In genomic region chrX:85566256-85566655, GRCm38 (mm10) we compare ENCODE assay signal across 24 mouse cellular contexts.
"Had no signal": no experiment of that assay in that cellular context is flagged by ENCODE, and none has a peak within 500 bp of the region (broad histone marks: within the 10 kb centered on the region; RNA-seq: fewer than 3 reads in every experiment).

No protein-coding gene starts in this region.

- H3K36me3 ChIP-seq: heart, embryonic 10.5 days; heart, embryonic 12.5 days; hindbrain, embryonic 13.5 days; hindbrain, embryonic 15.5 days; kidney, embryonic 15.5 days; limb, embryonic 13.5 days; limb, embryonic 15.5 days; liver, embryonic 12.5 days had no signal

- H3K4me3 ChIP-seq: gastrocnemius, adult 2 months; heart, embryonic 10.5 days; heart, embryonic 12.5 days; hindbrain, embryonic 13.5 days; hindbrain, embryonic 15.5 days; kidney, embryonic 15.5 days; limb, embryonic 13.5 days; limb, embryonic 15.5 days; liver, embryonic 12.5 days had no signal

- H3K9me3 ChIP-seq: heart, embryonic 10.5 days; heart, embryonic 12.5 days; hindbrain, embryonic 13.5 days; hindbrain, embryonic 15.5 days; kidney, embryonic 15.5 days; limb, embryonic 13.5 days; limb, embryonic 15.5 days; liver, embryonic 12.5 days had no signal

- H3K9ac ChIP-seq: heart, embryonic 12.5 days; hindbrain, embryonic 13.5 days; hindbrain, embryonic 15.5 days; kidney, embryonic 15.5 days; limb, embryonic 13.5 days; limb, embryonic 15.5 days; liver, embryonic 12.5 days had no signal

- DNase-seq: gastrocnemius, adult 2 months; gastrocnemius, postnatal 10 days; gastrocnemius, postnatal 25 days; heart, adult 18-20 months; heart, postnatal 14 days; heart, postnatal 36 days; kidney, adult 11 months; kidney, adult 2 months; kidney, adult 9 months; kidney, postnatal 14 days; kidney, postnatal 36 days; layer of hippocampus, adult 9-11 months; left cerebral cortex, postnatal 4 days had no signal

- H3K4me1 ChIP-seq: heart, embryonic 10.5 days; heart, embryonic 12.5 days; hindbrain, embryonic 13.5 days; hindbrain, embryonic 15.5 days; kidney, embryonic 15.5 days; limb, embryonic 13.5 days; limb, embryonic 15.5 days; liver, embryonic 12.5 days had no signal

- ATAC-seq: hindbrain, postnatal 0 days; intestine, embryonic 16.5 days; liver, embryonic 12.5 days had no signal

- H3K27ac ChIP-seq: gastrocnemius, adult 2 months; heart, embryonic 10.5 days; hindbrain, embryonic 13.5 days; hindbrain, embryonic 15.5 days; hindbrain, postnatal 0 days; kidney, embryonic 15.5 days; kidney, postnatal 0 days; limb, embryonic 13.5 days; limb, embryonic 15.5 days; liver, embryonic 12.5 days had no signal
